Mouse (Mus musculus) C2C12 (cell line): ENCODE data around the gene Camkmt.

Experiments
- CTCF ChIP-seq: IDR thresholded peaks from one replicate; pipeline ENCODE4 v1.5.1; 2011; ENCODE audit not compliant: control insufficient read depth, insufficient read depth, insufficient read length
- FOSL1 ChIP-seq: IDR thresholded peaks from one replicate; pipeline ENCODE4 v1.8.0; 2011; ENCODE audit warnings: mild to moderate bottlenecking, low read length; ENCODE audit not compliant: poor library complexity, insufficient read depth, severe bottlenecking
- MAX ChIP-seq: IDR thresholded peaks from one replicate; pipeline ENCODE4 v1.6.1; 2011; ENCODE audit warnings: mild to moderate bottlenecking, control low read depth
- MYOG ChIP-seq: IDR thresholded peaks from one replicate; pipeline ENCODE4 v1.6.1; 2011; ENCODE audit not compliant: control insufficient read depth, insufficient read length; ENCODE audit errors: extremely low read depth
- USF1 ChIP-seq: IDR thresholded peaks from one replicate; pipeline ENCODE4 v1.6.1; 2011; ENCODE audit warnings: low read depth, mild to moderate bottlenecking, control low read depth, moderate library complexity

DNA sequence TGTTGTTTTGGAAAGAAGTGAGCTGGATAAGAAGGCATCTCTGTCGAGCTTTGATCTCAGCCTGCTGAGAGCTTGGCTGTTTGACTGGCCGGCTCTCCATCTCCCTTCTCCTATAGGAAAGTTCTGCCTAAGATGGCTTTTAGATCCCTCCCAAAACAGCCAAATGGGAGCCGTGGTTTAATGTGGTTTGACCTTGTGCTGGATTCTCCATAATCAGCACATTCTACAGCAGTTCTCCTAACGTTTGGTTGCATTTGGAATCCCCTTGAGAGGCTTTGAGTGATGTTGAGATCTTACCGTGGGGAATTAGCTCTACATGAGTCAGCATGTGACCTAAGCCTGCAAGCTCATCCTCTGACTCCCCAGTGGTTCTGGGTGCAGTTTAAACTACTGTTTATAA lies 192.1 kb downstream of the Camkmt start:
- TF ChIP-seq USF1 (peak; percentile 13), CTCF (no peak), FOSL1 (no peak), MAX (no peak), MYOG (no peak)
